Mouse (Mus musculus): ENCODE measurements around the gene Mrpl57.

- no peak for TF ChIP-seq CTCF (IDR thresholded peaks at IDR 0.05; ENCODE audit: borderline replicate concordance, extremely low read depth, insufficient read depth, insufficient read length)
- TF ChIP-seq POLR2A (IDR thresholded peaks at IDR 0.05; ENCODE audit: borderline replicate concordance, extremely low read depth, insufficient read depth, insufficient read length, poor library complexity, severe bottlenecking) = no peak
Observed at GRCm38 (mm10) chr14:57810886-57811285, 15.1 kb upstream of the Mrpl57 start.
